Mouse (Mus musculus) liver, adult 2 months (tissue): Measurements from ENCODE around the gene Pheta1. TPM values are rescaled to one million over a fixed set of nuclear protein-coding genes. Genes with fewer than 3 reads are reported as not detected.

Source experiments
- DNase-seq: peaks from one replicate; pipeline ENCODE4 v3.0.0-alpha.2; 2011; ENCODE audit warnings: low read depth, low spot score; ENCODE audit errors: extremely low read depth
- H3K27ac ChIP-seq: fragments of 200-500 bp; replicated peaks from 2 replicates; pipeline ENCODE4 v1.5.1; 2012; ENCODE audit warnings: low read depth, mild to moderate bottlenecking, control low read depth, inconsistent platforms, low read length; ENCODE audit not compliant: insufficient read depth
- H3K27me3 ChIP-seq: fragments of 200-500 bp; 2 replicates; pipeline ENCODE4 v1.6.1; 2012; ENCODE audit warnings: mild to moderate bottlenecking, moderate library complexity, low read length, inconsistent platforms; ENCODE audit not compliant: control insufficient read depth, insufficient read depth
- H3K36me3 ChIP-seq: fragments of 200-500 bp; 2 replicates; pipeline ENCODE4 v1.6.1; 2012; ENCODE audit warnings: low read length, inconsistent platforms; ENCODE audit not compliant: control insufficient read depth, insufficient read depth
- H3K4me1 ChIP-seq: fragments of 200-500 bp; 2 replicates; pipeline ENCODE4 v1.6.1; 2011; ENCODE audit warnings: low read length; ENCODE audit not compliant: control insufficient read depth, insufficient read depth
- H3K4me3 ChIP-seq: fragments of 200-500 bp; 2 replicates; pipeline ENCODE4 v1.5.1; 2011; ENCODE audit warnings: low read depth, mild to moderate bottlenecking, control low read depth, low read length, moderate library complexity; ENCODE audit not compliant: insufficient read depth
- H3K79me2 ChIP-seq: fragments of 200-500 bp; 2 replicates; pipeline ENCODE4 v1.6.1; 2012; ENCODE audit warnings: inconsistent platforms, mild to moderate bottlenecking, low read length, moderate library complexity; ENCODE audit not compliant: control insufficient read depth, insufficient read depth
- H3K9ac ChIP-seq: fragments of 200-500 bp; 2 replicates; pipeline ENCODE4 v1.6.1; 2012; ENCODE audit warnings: low read depth, mild to moderate bottlenecking, control low read depth, inconsistent platforms, low read length
- CTCF ChIP-seq: fragments of 200-500 bp; IDR thresholded peaks from 2 replicates; pipeline ENCODE4 v1.5.1; 2011; ENCODE audit warnings: low read depth, low read length, control low read depth
- POLR2A ChIP-seq: fragments of 200-500 bp; IDR thresholded peaks from 2 replicates; pipeline ENCODE4 v1.6.1; 2011; ENCODE audit warnings: low read length, control low read depth; ENCODE audit not compliant: insufficient read depth; ENCODE audit errors: extremely low read depth
- WGBS: fragments of 180-500 bp; shearing (Covaris S2); methylation state at CpG from one replicate; pipeline ENCODE4 v1.1.7; 2018; 5-methylcytosine and 5-hydroxymethylcytosine counted together
- polyA plus RNA-seq: library from polyadenylated mRNA; depleted of rRNA; stranded (reverse); fragments of >200 nt; gene quantifications from 2 replicates; pipeline ENCODE4 v1.2.3, GENCODE M21; 2012
- total RNA-seq: library from RNA; depleted of rRNA; stranded (reverse); fragments of >200 nt; gene quantifications from 2 replicates; pipeline ENCODE4 v1.2.3, GENCODE M21; 2014

The Pheta1 gene
- total and polyA plus RNA-seq, 2 experiments = 7.4 to 12.0 TPM

DNA sequence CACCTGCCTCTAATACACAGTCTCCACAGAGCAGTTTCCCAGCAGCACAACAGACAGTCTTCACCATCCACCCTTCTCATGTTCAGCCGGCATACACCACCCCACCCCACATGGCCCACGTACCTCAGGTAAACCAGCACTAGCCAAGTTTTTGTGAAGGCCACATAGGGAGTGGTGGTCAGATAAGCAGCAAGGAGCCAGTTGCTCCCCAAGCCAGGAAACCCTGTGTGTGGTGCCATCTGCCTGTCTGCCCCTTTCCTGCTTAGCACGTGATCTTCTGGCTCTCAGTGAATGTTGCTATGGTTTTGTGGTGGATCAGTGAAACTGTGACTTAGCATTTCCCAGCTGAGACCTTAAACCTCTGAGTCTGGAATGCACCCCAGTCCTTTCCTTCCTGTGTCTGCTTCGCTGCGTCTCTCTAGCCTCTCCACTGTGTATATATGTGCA is 37.3 kb upstream of the Pheta1 start:
- no peak for TF ChIP-seq CTCF
- no peak for TF ChIP-seq POLR2A
- Histone ChIP-seq H3K79me2 (no peaks in the 10 kb centered on the region), H3K9ac (no peak overlapping the region), H3K27me3 (no peaks in the 10 kb centered on the region), H3K36me3 (peaks cover 40% of the 10 kb centered on the region), H3K27ac (peak overlapping the region; percentile 0; the same call in 1 of the 2 replicates), H3K4me1 (no peaks in the 10 kb centered on the region; the same call in 1 of the 2 replicates), H3K4me3 (no peak overlapping the region)
- WGBS = 70% methylated on average over 5 of the region's 5 CpGs
- DNase-seq = no peak

DNA sequence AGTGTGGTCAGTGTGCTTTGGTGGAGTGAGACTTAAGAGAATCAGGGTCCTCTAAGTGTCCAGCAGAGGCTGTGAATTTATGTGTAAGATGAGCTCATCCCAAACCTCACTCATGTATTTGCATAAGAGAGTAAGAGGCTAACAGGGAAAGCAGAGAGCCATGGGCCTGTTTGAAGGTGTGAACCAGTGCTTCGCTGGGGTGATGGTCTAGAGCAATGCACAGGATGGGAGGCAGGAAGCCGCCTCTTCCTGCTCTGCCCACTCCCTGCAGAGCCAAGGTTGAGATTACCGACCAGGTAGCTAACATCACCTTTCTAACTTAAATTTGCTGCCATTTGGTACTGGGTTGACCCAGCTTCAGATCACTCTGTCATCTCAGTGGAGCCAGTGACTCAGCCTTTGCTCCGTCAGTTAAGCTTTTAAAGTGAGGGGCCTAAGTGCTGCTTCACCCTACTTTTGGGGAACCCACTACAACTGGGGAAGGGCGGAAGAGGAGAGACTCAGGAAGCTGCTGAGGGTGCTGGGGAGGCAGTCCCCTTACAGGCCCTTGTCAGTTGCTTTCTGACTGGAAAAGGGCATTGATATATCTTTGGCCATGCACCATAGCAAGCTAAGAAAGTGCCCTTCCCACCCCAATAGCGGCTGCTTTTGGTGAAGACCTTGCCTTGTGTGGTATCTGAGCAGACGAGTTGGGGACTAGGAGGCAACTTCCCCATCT is 36.1 kb upstream of the Pheta1 start:
- no peak overlapping the region for H3K4me3 ChIP-seq
- peaks cover 41% of the 10 kb centered on the region for H3K36me3 ChIP-seq
- H3K27me3 ChIP-seq = no peaks in the 10 kb centered on the region
- H3K4me1 ChIP-seq = no peaks in the 10 kb centered on the region; the same call in 1 of the 2 replicates
- no peak for DNase-seq
- H3K79me2 ChIP-seq = no peaks in the 10 kb centered on the region
- no peak overlapping the region for H3K27ac ChIP-seq
- no peak overlapping the region for H3K9ac ChIP-seq
- WGBS = 76% methylated on average over 7 of the region's 7 CpGs
- TF ChIP-seq CTCF = no peak
- TF ChIP-seq POLR2A = no peak

DNA sequence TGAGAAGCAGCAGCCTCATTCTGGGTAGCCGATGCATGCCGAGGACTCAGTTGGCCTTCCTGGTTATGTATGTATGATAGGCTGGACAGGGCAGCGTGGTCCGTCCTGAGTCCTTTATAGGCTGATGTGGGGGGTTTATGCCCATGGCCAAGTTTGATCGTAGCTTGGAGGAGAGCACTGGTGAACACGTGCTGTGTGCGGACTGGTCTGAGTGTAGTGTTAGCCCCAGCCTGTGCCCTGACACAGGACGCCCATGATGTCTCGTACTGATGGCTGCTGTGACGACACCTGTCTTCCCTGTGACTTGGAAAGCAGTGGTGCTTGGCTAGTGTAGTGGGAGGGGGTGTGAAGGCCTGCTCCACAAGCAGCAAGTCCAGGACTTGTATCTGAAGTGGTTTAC is 35.0 kb upstream of the Pheta1 start:
- H3K36me3 ChIP-seq = peaks cover 43% of the 10 kb centered on the region
- 91% methylated on average over 10 of the region's 10 CpGs for WGBS
- TF ChIP-seq POLR2A = no peak

DNA sequence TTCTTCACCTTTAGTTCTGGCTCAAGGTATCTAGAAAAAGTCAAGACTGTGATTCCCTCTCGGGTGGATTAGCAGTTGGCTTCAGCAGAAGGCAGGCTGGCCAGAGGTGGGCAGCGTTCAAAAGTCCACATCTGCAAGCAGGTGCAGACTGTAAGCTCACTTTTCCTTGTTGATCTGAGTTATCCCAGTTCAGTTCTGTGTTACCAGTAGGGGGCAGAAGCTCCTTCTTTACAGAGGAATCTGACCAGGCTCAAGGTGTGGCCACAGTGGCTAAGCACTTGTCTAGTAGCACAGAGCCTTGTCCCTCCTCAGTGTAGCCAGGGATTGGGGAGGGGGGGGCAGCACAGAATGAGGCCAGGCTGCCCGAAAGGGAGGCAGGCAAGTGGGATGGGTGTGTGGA is 33.7 kb upstream of the Pheta1 start:
- Histone ChIP-seq H3K27me3 (no peaks in the 10 kb centered on the region), H3K27ac (no peak overlapping the region), H3K79me2 (no peaks in the 10 kb centered on the region), H3K4me1 (no peaks in the 10 kb centered on the region; the same call in 1 of the 2 replicates), H3K36me3 (peaks cover 37% of the 10 kb centered on the region), H3K4me3 (no peak overlapping the region), H3K9ac (no peak overlapping the region)
- peak; percentile 47; the same call in 1 of the 2 replicates for TF ChIP-seq CTCF
- TF ChIP-seq POLR2A = no peak
- 41% methylated on average over 3 of the region's 3 CpGs for WGBS
- peak; percentile 67 for DNase-seq

More for the DNA sequence above, 35.0 kb upstream of the Pheta1 start:
- Histone ChIP-seq H3K4me3 (no peak overlapping the region), H3K4me1 (no peaks in the 10 kb centered on the region; the same call in 1 of the 2 replicates), H3K27ac (no peak overlapping the region), H3K79me2 (no peaks in the 10 kb centered on the region), H3K9ac (no peak overlapping the region), H3K27me3 (no peaks in the 10 kb centered on the region)
- DNase-seq = no peak

- DNase-seq = no peak
- Histone ChIP-seq H3K27me3 (no peaks in the 10 kb centered on the region), H3K79me2 (no peaks in the 10 kb centered on the region), H3K9ac (no peak overlapping the region), H3K4me1 (peaks cover 2% of the 10 kb centered on the region), H3K27ac (no peak overlapping the region), H3K36me3 (peaks cover 36% of the 10 kb centered on the region), H3K4me3 (no peak overlapping the region)
- TF ChIP-seq POLR2A (no peak), CTCF (no peak)
- 79% methylated on average over 8 of the region's 8 CpGs for WGBS
Measured at GRCm38 (mm10) chr5:121815867-121816380, 32.9 kb upstream of the Pheta1 start.

DNA sequence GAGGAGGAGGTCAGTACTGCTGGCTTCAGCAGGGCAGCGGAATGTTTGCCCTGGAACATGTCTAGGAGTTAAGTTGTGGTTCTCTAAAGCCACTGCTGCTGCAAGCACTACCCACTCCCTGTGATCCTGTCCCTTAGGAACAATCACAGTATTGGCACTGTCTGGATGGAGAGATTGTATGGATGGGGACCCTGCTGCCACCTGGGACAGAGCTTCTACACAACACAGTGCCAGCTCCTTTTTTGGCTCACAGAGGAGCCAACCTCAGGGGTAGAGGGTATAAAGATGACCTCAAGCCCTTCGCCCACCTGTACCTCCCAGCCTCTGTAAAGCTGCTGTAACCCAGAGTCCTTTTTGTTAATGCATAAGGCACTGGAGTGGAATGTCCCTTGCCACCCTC is 32.2 kb upstream of the Pheta1 start:
- Histone ChIP-seq H3K4me3 (no peak overlapping the region), H3K9ac (no peak overlapping the region), H3K4me1 (peaks cover 2% of the 10 kb centered on the region), H3K79me2 (no peaks in the 10 kb centered on the region; the same call in 1 of the 2 replicates), H3K27ac (no peak overlapping the region), H3K27me3 (no peaks in the 10 kb centered on the region), H3K36me3 (peaks cover 35% of the 10 kb centered on the region)
- WGBS = 93% methylated on average over 2 of the region's 2 CpGs
- no peak for DNase-seq
- TF ChIP-seq POLR2A = no peak
- TF ChIP-seq CTCF = no peak
